Mouse (Mus musculus): ENCODE results near the gene Afap1.

The Afap1 gene

DNA sequence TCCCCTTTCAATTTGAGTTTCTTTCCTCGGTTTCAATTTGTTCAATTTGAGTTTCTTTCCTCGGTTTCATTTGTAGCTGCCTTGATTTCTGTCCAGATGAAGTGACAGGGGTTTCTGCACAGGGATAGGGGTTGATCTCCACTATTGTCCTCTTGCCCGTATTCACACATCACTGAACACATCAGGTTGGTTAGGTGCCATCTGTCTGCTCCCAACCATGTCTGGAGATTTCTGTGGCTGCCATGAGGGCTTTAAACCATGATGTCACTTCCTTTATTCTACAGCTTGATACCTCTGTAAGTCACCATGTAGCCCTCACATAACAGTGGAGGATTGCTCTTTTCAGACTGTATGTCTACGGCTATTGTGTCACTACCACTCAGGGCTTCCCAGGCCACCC lies 4.0 kb downstream of the Afap1 start:
- DNase-seq (ENCODE audit: low read depth, low spot score), result no peak

DNA sequence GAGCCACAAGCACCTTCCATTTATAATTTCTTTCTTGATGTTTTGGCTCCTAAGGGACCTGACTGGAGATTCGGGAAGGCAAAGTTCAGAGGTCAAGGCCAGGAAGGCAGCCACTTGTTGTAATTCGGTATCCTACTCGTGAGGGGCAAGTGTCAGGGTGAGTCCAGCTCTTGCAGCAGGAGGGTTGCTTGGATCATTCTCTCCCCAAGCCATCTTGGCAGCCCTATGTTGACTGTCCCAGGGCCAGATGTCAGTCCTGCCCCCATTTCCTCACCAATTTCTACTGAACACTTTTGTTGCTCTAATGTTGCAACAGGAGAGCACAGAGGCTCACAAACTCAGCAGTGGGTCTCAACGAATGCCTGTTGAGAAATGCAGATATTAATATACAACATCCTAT lies 5.0 kb downstream of the Afap1 start:
- no peak for DNase-seq (ENCODE audit: low read depth, low spot score)

DNA sequence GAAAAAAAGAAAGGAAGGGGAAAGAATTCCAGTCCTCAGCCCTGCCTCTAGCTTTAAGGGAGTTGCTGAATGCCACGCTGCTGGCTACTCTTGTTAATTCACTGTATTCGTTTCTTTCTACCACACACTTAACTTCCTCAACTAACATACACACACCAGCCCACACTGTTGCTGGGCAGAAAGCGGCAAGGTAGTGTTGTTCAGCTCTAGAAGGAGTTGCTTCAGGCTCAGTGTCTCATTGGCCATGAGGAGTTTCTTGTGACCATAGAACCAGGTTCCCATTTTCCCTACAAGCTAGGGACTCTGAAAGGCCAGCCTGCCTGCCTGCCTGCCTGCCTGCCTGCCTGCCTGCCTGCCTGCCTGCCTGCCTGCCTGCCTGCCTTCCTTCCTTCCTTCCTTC lies 5.9 kb downstream of the Afap1 start:
- no peak for DNase-seq (ENCODE audit: low read depth, low spot score)

DNA sequence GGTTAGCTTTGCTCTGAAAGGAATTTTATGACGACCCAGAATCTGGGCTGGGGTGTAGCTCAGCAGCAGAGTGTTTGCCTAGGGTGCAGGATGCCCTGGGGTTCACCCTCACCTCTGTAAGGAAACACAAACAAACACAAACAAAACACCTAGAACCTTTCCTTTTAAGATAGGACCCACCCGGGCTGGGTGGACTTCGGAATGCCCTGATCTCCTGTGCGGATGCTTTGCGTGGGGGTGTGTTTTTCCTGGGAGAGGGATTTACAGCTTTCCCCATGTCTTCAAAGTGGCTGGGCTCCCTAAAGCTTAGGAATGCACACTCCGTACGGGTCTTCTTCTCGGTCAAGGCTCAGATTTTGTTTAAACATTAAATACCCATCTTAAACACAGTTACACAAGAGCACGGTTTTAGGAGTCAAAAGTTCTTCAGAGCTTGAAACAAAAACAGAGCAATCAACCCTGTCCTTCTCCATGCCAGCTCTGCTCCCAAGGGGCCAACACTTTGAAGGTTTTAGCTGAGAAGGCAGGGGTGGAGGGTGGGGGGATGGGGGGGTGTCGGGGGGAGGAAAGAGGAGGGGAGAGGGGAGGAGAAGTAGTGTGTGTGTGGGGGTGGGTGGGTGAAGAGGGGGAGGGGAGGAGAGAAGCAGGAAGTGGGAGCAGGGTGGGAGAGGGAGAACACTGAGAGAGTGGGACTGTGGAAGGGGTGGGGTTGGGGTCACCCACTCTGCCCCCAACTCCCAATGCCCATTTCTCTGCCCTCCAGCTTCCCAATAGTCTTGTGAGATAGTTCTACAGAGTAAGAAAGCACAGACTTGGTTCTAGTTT lies 7.5 kb downstream of the Afap1 start:
- DNase-seq (ENCODE audit: low read depth, low spot score), result no peak

DNA sequence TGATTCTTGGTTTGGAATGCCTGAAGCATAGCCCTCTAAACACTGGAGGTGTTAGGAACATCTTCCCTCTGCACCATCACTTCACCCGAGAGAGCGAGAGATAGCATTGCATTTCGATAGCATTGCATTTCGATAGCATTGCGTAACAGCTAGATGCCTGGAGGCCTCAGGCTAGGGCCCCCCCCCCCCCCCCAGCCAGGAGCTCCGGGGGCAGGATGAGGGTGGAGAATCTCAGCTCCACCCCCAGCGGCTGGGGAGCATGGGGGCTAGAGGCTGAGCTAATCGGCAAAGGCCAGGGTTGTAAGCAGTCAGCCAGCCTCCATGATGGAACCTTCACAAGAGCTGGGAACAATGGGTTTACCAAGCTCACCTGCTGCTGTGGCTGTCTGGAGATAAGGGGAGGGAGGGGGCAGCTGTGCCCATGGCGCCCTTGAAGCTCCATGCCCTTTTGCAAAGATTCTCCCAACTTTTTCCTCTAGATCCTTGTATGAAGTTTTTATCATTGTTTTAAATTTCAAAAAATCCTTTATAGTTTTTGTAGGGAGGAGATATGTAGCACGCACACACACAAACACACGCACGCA lies 8.2 kb downstream of the Afap1 start:
- DNase-seq (ENCODE audit: low read depth, low spot score), result no peak

DNA sequence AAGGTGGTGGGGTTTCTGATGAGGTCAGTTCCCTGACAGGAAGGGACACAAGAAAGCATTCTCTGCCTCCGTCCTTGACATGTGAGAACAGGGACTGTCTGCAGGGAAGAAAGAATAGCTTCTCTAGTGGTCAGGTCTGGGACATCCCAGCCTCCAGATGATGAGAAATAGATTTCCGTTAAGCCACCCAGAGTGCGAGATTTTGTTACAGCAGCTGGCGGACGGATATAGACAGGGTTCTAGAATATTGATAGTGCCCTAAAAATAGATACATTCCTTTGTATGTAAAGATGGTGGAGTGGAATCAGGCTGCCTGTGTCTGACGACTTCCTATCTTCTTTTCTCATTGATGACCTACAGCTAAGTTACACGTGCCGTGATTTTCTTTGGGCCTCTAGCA lies 10.3 kb downstream of the Afap1 start:
- no peak for DNase-seq (ENCODE audit: low read depth, low spot score)

DNA sequence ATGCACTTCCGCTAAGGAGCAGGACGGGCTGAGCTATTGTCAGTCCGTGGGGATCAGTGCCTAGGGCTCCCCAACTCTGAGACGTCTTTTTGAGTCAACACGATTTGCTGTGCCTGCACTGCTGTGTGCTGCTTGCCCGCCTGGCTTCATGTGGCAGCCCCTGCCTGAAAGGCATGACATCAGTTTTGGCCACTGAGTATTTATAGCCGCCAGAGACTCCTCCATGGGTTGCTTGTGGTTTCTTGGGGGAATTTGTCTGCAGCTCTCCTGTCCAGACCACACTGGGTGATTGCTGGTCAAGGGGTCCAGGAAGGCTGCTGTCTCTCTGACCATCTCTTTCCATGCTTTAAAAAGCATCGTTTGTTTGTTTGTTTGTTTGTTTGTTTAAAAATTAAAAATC lies 12.2 kb downstream of the Afap1 start:
- DNase-seq (ENCODE audit: low read depth, low spot score), result no peak

DNA sequence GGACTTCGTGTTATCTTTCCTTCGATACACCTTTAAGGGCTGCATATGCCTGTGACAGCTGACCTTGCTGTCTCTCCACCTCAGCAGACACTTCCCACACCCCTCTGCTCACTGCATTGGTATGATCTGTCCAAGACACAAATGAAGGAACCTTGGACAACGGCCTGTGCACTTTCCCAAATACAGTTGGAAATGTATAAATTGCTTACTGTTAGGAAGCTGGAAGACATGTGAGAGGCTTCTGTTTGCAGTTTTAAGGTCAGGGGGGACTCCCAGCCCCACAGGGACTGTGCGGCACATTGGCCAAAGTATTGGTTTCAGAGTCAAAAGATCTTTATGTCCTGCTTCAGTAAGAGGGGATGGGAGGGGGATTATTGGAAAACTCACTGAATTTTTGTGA lies 14.0 kb downstream of the Afap1 start:
- DNase-seq (ENCODE audit: low read depth, low spot score), result no peak

DNA sequence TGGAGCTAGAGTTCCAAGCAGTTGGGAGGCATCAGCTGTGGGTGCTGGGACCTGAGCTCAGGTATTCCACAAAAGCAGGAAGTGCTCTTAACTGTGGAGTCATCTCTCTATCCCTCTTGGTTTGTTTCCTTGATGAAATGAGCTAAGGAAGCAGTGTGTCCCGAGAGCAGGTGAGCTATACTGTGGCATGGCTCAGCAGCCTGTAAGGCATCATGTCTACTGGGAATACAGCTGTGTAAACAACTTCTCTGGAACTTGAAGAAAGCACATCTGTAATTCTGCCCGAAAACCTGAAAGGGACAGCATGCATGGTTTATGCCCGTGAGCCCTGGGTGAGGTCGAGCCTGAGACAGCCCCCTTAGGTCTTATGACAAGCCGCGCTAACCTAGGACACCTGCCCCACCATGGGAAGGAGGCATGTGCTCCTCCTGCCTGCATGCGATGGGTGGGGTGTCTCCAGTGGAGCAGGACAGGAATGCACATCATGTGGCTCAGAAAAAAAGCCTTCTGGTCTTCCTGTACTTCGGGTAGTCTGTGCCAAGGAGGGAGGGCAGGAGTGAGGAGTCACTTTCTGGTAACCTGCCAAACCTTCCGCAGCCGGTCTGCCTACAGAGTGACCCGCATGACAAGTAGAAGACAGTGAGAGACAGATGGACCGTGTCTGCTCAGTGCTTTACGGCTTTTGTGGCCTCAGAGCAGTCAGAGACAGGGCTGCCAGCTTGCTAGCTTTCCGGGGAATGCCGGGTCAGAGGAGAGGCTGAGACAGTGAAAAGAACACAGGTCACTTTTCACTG lies 14.7 kb downstream of the Afap1 start:
- no peak for DNase-seq (ENCODE audit: low read depth, low spot score)

DNA sequence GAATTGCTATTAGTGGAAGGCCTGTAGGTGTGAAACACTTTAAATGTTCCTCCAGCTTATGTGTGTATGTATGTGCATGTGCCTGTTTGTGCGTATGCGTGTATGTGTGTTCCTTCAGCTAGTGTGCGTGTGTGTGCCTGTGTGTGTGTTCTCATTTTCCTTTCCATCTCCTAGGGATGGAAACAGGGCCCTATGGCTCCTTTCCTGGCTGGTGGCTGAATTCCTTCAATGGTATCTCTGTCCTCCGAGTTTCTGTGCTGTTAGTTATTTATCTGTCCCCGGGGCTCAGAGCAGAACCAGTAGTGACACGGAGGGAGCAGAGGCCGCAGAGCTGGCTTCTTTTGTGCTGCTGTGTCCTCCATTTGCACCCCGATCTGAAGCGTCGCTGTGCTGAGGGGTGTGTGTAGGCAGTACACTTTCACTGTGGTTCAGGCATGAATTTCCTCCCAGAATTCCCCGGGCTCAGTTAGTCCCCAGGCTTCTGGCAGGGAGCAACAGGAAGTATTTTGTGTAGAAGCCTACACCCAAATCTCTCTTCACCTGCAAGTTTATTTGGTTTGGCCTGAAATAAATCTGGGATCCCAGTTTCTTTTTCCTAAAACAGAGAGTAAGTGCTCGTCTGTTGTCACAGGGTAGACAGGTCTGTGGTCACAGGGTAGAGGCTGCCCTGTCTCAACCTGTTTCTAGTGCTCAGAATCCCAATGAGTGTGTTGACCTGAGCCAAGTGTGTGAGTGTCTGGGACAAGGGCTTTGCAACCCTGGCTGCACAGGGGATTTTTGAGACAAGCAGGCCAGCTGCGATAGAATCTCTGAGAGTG lies 15.7 kb downstream of the Afap1 start:
- no peak for DNase-seq (ENCODE audit: low read depth, low spot score)

DNA sequence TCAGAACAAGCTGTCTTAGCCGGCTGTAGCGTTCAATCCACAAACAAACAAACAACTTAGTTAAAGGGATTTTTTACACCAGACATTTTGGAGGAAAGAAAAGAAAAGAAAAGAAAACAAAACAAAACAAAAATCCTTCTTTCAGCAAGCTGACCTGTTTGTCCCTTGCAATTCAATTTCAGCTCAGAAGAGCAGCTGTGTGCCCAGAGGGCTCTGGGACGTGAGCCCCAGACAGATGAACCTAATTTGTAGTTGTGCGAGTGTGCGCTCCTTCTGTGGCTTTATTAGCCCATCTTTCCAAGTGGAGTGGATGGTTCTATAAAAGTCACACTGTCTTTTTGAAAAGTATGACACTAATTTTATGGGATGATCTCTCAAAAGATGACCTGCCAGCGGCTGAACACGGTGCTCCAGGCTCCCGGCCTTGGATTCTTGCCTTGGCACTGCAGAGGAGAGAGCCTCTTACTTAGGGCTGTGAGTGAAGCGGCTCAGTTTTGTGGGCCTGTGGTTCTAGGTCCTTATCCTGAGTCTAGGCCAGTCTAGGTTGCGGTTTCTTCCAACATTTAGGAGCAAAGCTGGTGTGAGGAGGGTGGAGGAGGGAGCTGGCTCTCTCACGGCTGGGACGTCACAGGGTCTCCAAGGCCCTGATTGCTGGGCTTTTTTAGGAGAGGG lies 22.6 kb downstream of the Afap1 start:
- no peak for DNase-seq (ENCODE audit: low read depth, low spot score)

DNA sequence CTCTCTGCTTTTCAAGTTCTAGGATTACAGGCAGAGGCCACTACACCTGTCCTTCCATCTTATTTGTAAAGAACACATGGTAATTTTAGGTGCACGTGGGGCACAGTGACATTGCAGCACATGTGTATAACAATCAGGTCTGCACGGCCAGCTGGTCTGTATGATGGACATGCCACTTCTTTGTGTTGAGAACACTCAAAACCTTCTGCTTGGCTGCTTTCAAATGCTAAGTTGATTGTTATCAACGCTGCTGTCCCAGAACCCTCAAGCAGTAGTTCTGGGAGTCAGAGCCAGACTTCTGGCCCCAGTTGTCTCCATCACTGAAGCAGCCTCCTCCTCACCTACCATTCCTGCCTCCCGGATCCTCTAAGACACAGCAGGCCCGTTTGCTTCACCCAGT lies 23.5 kb downstream of the Afap1 start:
- DNase-seq (ENCODE audit: low read depth, low spot score), result no peak

DNA sequence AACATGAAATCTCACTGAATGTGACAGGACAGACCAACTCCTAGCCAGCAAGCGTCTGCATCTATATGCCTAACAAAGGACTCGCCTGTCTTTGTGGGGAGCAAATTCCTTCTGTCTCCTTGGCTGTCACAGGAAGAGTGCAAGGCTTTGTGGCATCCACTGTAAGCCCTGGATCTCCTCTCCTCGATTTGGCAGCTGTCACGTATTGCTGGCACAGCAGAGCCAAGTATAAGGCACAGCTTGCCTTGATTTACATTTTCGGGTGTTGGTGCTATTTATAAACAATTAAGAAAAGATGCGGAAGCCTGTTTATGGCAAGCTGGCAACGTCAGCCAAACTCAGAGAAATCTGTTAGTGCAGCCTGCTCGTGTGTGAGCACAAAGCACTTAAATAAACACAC lies 25.3 kb downstream of the Afap1 start:
- DNase-seq (ENCODE audit: low read depth, low spot score), result no peak

DNA sequence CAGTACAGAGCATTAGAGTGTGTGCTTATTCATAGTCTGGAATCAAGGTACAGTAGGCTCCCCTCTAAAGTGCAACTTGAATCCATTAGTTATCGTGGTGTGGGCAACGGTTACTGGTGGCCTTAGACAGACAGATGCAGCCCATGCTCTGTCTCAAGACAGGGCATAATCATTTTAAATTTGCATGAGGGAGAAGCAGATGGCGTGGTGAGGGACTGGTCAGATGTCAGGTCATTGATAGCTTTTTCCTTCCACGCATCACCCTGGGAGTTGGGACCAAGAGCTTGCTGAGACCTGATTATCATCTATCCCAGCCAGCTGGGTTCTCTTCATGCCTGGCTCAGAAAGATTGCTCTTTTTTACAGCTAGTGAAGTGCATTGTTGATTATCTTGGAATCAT lies 27.0 kb downstream of the Afap1 start:
- DNase-seq (ENCODE audit: low read depth, low spot score), result no peak

DNA sequence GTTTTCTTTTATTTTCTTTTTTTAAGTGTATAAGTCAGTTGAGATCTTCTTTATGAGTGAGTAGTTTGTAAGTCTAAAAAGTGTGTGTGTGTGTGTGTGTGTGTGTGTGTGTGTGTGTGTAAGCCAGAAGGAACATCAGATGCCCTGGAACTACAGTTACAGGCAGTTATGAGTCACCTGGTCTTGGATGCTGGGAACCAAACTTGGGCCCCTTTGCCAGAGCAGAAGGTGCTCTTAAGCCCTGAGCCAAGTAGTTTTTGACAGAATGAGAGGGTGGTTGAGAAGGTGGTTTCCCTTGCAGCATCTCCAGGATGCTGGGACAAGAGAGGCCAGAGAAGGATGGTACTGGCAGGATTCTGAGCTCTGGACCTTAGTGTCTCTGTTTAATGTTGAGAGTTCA lies 27.4 kb downstream of the Afap1 start:
- DNase-seq (ENCODE audit: low read depth, low spot score), result no peak

DNA sequence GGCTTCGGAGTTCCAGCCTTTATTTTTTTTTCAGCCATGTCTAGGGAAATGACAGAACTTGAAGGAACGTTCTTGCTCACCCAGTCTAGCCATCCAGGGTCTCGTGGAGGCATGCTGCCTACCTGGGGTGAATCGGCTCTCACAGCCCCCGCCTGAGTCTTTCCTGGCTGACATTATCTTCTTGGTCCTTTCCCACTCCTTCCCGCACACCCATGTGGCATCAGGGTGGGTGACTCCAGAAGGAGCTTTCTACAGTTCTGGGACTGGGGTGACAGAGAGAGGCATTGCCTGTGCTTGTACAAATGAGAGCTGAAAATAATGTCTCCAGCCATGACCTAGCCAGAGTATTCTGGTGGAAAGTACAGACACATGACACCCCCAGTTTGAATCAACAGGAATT lies 28.0 kb downstream of the Afap1 start:
- no peak for DNase-seq (ENCODE audit: low read depth, low spot score)

DNA sequence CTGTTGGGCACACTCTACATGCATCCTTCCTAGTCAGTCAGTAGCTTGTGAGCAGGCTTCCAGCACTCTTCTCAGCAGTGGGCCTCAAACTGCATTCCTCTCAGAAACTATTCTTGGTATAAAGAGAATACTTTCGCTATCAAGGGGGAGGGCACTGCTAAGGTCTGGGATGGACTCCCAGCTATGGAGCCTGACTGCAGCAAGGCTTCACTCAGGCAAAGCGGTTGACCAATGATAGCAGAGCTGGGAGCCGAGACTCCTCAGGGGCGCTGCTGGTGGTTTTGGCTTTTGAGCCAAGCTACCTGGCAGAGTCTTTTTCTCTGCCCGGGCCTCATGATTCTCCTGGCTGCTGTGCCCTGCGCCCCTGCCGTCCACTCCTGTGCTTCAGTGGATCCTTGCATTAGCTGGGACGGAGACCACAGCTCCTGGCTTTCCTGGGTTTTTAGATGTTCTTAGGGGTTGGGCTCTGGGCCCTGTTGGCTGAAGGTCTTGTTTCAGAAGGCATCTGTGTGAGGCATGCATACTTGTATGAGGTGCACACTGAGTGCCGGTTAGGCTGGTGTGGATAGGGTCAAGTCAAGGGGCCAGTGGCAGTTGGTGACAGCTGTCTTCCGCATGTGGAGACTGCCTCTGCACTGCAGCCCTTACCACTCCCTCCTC lies 28.6 kb downstream of the Afap1 start:
- DNase-seq (ENCODE audit: low read depth, low spot score), result no peak

DNA sequence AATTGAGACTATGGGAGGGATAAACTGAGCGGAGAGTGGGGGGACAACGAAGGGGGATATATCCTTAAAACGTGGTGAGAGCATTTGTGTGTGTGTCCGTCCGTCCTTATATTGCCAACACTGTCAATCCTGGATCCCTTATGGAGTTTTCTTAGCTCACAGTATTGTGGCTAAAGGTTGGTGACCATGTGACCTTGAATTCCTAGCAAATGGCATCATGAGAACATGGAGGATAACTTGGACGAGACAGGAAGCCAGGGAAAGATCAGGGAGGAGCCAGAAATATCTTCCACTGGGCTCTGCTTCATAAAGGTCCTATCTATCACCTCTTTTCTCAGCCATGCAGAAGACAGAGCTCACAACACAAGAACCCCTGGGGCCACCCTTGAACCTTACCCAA lies 30.3 kb downstream of the Afap1 start:
- no peak for DNase-seq (ENCODE audit: low read depth, low spot score)

DNA sequence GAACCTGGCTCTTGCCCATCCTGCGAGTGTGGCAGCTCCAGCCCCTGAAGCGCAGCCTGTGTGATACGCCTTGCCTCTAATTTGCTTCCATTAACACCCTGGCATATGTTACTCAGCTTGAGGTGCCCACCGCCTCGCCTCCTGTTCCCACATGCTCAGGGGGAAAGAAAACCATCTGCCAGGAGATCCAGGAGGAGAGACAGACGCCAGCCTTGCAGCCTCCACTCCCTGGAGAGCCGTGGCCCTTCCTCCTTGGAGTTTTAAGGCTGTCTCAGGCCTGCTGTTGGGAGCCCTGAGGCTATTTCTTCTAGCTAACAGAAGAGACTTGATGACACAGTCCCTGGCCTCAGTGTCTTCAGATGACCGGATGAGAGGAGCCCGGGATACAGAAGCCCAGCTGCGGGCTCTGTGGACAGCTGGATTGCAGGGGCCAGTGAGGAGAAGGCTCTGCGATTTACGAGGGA lies 32.1 kb downstream of the Afap1 start:
- no peak for DNase-seq (ENCODE audit: low read depth, low spot score)

DNA sequence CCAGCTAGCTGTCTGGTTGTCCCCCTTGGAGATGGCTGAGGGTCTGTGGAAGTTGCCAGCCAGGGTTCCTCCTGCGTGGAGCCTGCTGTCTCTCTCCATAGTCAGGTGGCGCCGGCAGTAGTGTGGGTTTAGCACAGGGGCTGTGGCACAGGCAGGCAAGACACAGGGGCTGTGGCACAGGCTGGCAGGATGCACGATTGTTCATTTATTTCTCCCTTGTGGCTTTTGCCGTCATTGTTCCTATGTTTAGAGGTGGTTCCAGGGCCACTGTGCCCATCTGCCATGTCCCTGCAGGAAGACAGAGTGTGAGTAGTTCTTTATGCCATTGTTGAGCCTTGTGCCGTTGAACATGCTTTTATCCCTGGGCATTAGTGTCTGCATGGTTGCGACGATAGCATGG lies 33.4 kb downstream of the Afap1 start:
- no peak for DNase-seq (ENCODE audit: low read depth, low spot score)

DNA sequence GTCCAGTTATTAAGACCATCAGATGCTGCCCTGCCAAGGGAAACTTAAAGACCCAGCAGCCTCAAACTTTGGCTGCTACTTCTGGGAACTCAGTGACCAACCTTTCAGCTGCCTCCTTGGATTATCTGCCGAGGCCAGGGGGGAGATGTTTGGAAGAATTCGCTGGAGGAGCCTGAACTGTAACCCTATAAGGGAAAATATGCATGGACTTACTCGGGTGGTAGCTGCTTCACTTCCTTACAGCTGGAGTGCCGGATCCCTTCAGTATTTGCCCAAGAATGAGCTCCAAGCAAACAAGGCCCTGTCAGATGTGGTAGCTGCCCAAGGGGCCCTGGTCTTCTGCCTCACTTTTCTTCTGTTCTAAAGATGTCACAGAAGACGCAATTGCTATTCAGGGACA lies 38.2 kb downstream of the Afap1 start:
- DNase-seq (ENCODE audit: low read depth, low spot score), result no peak

Data from WW6 (cell line).